Mouse (Mus musculus) heart, embryonic 16.5 days (tissue): ENCODE results near the gene Pah. TPM values are rescaled to one million over a fixed set of nuclear protein-coding genes. Genes with fewer than 3 reads are reported as not detected.

ENCODE experiments used
- ATAC-seq: fragments of 200-750 bp; cut with Nextera tagmentation; replicated peaks from 2 replicates; pipeline ENCODE4 v1.8.0; 2017; ENCODE audit warnings: moderate number of reproducible peaks; ENCODE audit not compliant: insufficient read depth, low FRiP score; ENCODE audit errors: extremely low read depth
- H3K27ac ChIP-seq: fragments of 300-500 bp; sonication (generic); 2 replicates; pipeline ENCODE4 v1.5.1; 2014; ENCODE audit warnings: mild to moderate bottlenecking, low read length, control low read depth, moderate library complexity
- H3K27me3 ChIP-seq: fragments of 300-500 bp; sonication (generic); 2 replicates; pipeline ENCODE4 v1.6.1; 2014; ENCODE audit warnings: low read length, mixed read lengths; ENCODE audit not compliant: control insufficient read depth, insufficient read depth
- H3K36me3 ChIP-seq: fragments of 300-500 bp; sonication (generic); 2 replicates; pipeline ENCODE4 v1.6.1; 2014; ENCODE audit not compliant: control insufficient read depth, insufficient read depth
- H3K4me1 ChIP-seq: fragments of 300-500 bp; sonication (generic); 2 replicates; pipeline ENCODE4 v1.6.1; 2014; ENCODE audit warnings: low read length, mixed read lengths; ENCODE audit not compliant: control insufficient read depth, insufficient read depth
- H3K4me2 ChIP-seq: fragments of 300-500 bp; sonication (generic); 2 replicates; pipeline ENCODE4 v1.6.1; 2014; ENCODE audit warnings: low read depth, mild to moderate bottlenecking, control low read depth, low read length
- H3K4me3 ChIP-seq: fragments of 300-500 bp; sonication (generic); 2 replicates; pipeline ENCODE4 v1.5.1; 2014; ENCODE audit warnings: mild to moderate bottlenecking, control low read depth, low read length
- H3K9ac ChIP-seq: fragments of 300-500 bp; sonication (generic); 2 replicates; pipeline ENCODE4 v1.6.1; 2014; ENCODE audit warnings: low read length, control low read depth
- H3K9me3 ChIP-seq: fragments of 300-500 bp; sonication (generic); replicated peaks from 2 replicates; pipeline ENCODE4 v1.6.1; 2016; ENCODE audit warnings: low read length; ENCODE audit not compliant: control insufficient read depth
- WGBS: fragments of 180-500 bp; shearing (Covaris S2); extraction: QIAGEN DNeasy Blood & Tissue Kit; methylation state at CpG from one replicate; pipeline ENCODE4 v1.1.7; 2014; 5-methylcytosine and 5-hydroxymethylcytosine counted together
- polyA plus RNA-seq: library from polyadenylated mRNA; unstranded; fragments of >200 nt; fragmentation: Nextera tagmentation; extraction: Ambion mirVana; gene quantifications from 2 replicates; pipeline ENCODE4 v1.2.1, GENCODE M21; 2015

Gene Pah
- polyA plus RNA-seq, 1 experiment from 2014 or later: 0.32 TPM

GRCm38 (mm10) chr10:87545759-87546158 lies 24.2 kb downstream of the Pah start:
- H3K9ac ChIP-seq: no peak overlapping the region
- no peak overlapping the region for H3K4me2 ChIP-seq
- no peak overlapping the region for H3K27ac ChIP-seq
- ATAC-seq: no peak
- no peak overlapping the region for H3K4me3 ChIP-seq
- H3K4me1 ChIP-seq: no peaks in the 10 kb centered on the region
- no peaks in the 10 kb centered on the region; the same call in 1 of the 2 replicates for H3K27me3 ChIP-seq
- H3K36me3 ChIP-seq: no peaks in the 10 kb centered on the region
- H3K9me3 ChIP-seq: no peaks in the 10 kb centered on the region
- WGBS: 78% methylated on average over 8 of the region's 8 CpGs

- Histone ChIP-seq H3K36me3 (no peaks in the 10 kb centered on the region), H3K27ac (no peak overlapping the region), H3K4me3 (no peak overlapping the region), H3K9me3 (no peaks in the 10 kb centered on the region), H3K27me3 (peaks cover 5% of the 10 kb centered on the region; the same call in 1 of the 2 replicates), H3K4me1 (no peaks in the 10 kb centered on the region), H3K4me2 (no peak overlapping the region), H3K9ac (no peak overlapping the region)
- WGBS: 56% methylated on average over 19 of the region's 19 CpGs
- no peak for ATAC-seq
Observed at GRCm38 (mm10) chr10:87546299-87547234, 25.0 kb downstream of the Pah start.

- Histone ChIP-seq H3K4me3 (no peak overlapping the region), H3K27ac (no peak overlapping the region), H3K9ac (no peak overlapping the region), H3K4me2 (peak overlapping the region; percentile 35), H3K9me3 (no peaks in the 10 kb centered on the region), H3K36me3 (no peaks in the 10 kb centered on the region), H3K4me1 (no peaks in the 10 kb centered on the region), H3K27me3 (peaks cover 6% of the 10 kb centered on the region)
- WGBS: 30% methylated on average over 8 of the region's 8 CpGs
- ATAC-seq: no peak
Observed at GRCm38 (mm10) chr10:87552726-87553125, 31.1 kb downstream of the Pah start.

- Histone ChIP-seq H3K27me3 (peaks cover 2% of the 10 kb centered on the region), H3K36me3 (no peaks in the 10 kb centered on the region), H3K4me3 (no peak overlapping the region), H3K4me2 (no peak overlapping the region), H3K27ac (no peak overlapping the region), H3K9me3 (no peaks in the 10 kb centered on the region), H3K4me1 (no peaks in the 10 kb centered on the region), H3K9ac (no peak overlapping the region)
- no peak for ATAC-seq
- WGBS: 53% methylated on average over 2 of the region's 2 CpGs
Observed at GRCm38 (mm10) chr10:87556441-87556840, 34.8 kb downstream of the Pah start.

- Histone ChIP-seq H3K27ac (no peak overlapping the region), H3K9ac (no peak overlapping the region), H3K4me3 (no peak overlapping the region), H3K36me3 (no peaks in the 10 kb centered on the region), H3K9me3 (no peaks in the 10 kb centered on the region), H3K27me3 (no peaks in the 10 kb centered on the region), H3K4me1 (no peaks in the 10 kb centered on the region), H3K4me2 (no peak overlapping the region)
- no peak for ATAC-seq
- WGBS: 65% methylated on average over 9 of the region's 9 CpGs
Observed at GRCm38 (mm10) chr10:87563818-87564217, 42.2 kb downstream of the Pah start.

GRCm38 (mm10) chr10:87565712-87566111 lies 44.1 kb downstream of the Pah start:
- H3K4me2 ChIP-seq: no peak overlapping the region
- WGBS: 63% methylated on average over 2 of the region's 2 CpGs
- no peak overlapping the region for H3K9ac ChIP-seq
- H3K9me3 ChIP-seq: no peaks in the 10 kb centered on the region
- no peak overlapping the region for H3K27ac ChIP-seq
- no peak for ATAC-seq
- H3K4me1 ChIP-seq: no peaks in the 10 kb centered on the region
- H3K27me3 ChIP-seq: no peaks in the 10 kb centered on the region
- H3K4me3 ChIP-seq: no peak overlapping the region
- H3K36me3 ChIP-seq: no peaks in the 10 kb centered on the region

GRCm38 (mm10) chr10:87572500-87572899 lies 50.9 kb downstream of the Pah start:
- Histone ChIP-seq H3K9me3 (peaks cover 7% of the 10 kb centered on the region; the same call in 1 of the 2 replicates), H3K9ac (no peak overlapping the region), H3K27me3 (no peaks in the 10 kb centered on the region), H3K27ac (no peak overlapping the region), H3K36me3 (no peaks in the 10 kb centered on the region), H3K4me2 (no peak overlapping the region), H3K4me3 (no peak overlapping the region), H3K4me1 (no peaks in the 10 kb centered on the region)
- WGBS: 69% methylated on average over 4 of the region's 4 CpGs
- no peak for ATAC-seq

GRCm38 (mm10) chr10:87586696-87587095 lies 65.1 kb downstream of the Pah start:
- Histone ChIP-seq H3K36me3 (no peaks in the 10 kb centered on the region), H3K4me1 (no peaks in the 10 kb centered on the region), H3K4me2 (no peak overlapping the region), H3K9ac (no peak overlapping the region), H3K27me3 (no peaks in the 10 kb centered on the region), H3K4me3 (no peak overlapping the region), H3K27ac (no peak overlapping the region), H3K9me3 (no peaks in the 10 kb centered on the region)
- no peak for ATAC-seq
- WGBS: 74% methylated on average over 1 of the region's 1 CpGs

GRCm38 (mm10) chr10:87593916-87594315 lies 72.3 kb downstream of the Pah start:
- Histone ChIP-seq H3K9me3 (no peaks in the 10 kb centered on the region), H3K9ac (no peak overlapping the region), H3K4me1 (no peaks in the 10 kb centered on the region), H3K27ac (no peak overlapping the region), H3K4me3 (no peak overlapping the region), H3K36me3 (no peaks in the 10 kb centered on the region), H3K4me2 (no peak overlapping the region), H3K27me3 (no peaks in the 10 kb centered on the region)
- ATAC-seq: no peak
- 39% methylated on average over 2 of the region's 2 CpGs for WGBS
